Mouse (Mus musculus): ENCODE data around the gene Acvr1. TPM values are rescaled to one million over a fixed set of nuclear protein-coding genes. Genes with fewer than 3 reads are reported as not detected.
A peak's percentile ranks its signal among the peaks of the same experiment; 100 is the strongest.

Acvr1 gene
- polyA plus RNA-seq, 1 experiment from 2014 or later = 2.7 TPM

- Histone ChIP-seq H3K4me2 (ENCODE audit: low read depth, low read length) (no peak overlapping the region), H3K4me1 (ENCODE audit: insufficient read depth) (no peaks in the 10 kb centered on the region), H3K4me3 (ENCODE audit: low read depth, low read length) (no peak overlapping the region), H3K9me3 (ENCODE audit: low read length) (no peaks in the 10 kb centered on the region), H3K9ac (replicated peaks) (no peak overlapping the region), H3K36me3 (replicated peaks; ENCODE audit: insufficient read depth, low read length) (no peaks in the 10 kb centered on the region), H3K27ac (ENCODE audit: low read depth) (no peak overlapping the region), H3K27me3 (ENCODE audit: insufficient read depth, low read length) (no peaks in the 10 kb centered on the region)
- ATAC-seq = no peak
- no peak for DNase-seq
- 79% methylated on average over 9 of the region's 9 CpGs for WGBS (ENCODE audit: insufficient replicate concordance)
- TF ChIP-seq CTCF (IDR thresholded peaks at IDR 0.05; ENCODE audit: low read depth) = no peak
- TF ChIP-seq EP300 (IDR thresholded peaks at IDR 0.05; ENCODE audit: low read depth) = no peak
Observed at GRCm38 (mm10) chr2:58481450-58482100, 85.4 kb downstream of the Acvr1 start.

GRCm38 (mm10) chr2:58480764-58481163 lies 86.2 kb downstream of the Acvr1 start:
- DNase-seq = no peak
- TF ChIP-seq EP300 (IDR thresholded peaks at IDR 0.05; ENCODE audit: low read depth) (no peak), CTCF (IDR thresholded peaks at IDR 0.05; ENCODE audit: low read depth) (no peak)
- no peak for ATAC-seq

GRCm38 (mm10) chr2:58479536-58479935 lies 87.4 kb downstream of the Acvr1 start:
- Histone ChIP-seq H3K27ac (ENCODE audit: low read depth) (no peak overlapping the region), H3K4me1 (ENCODE audit: insufficient read depth) (no peaks in the 10 kb centered on the region), H3K9me3 (ENCODE audit: low read length) (no peaks in the 10 kb centered on the region), H3K4me2 (ENCODE audit: low read depth, low read length) (no peak overlapping the region), H3K27me3 (ENCODE audit: insufficient read depth, low read length) (no peaks in the 10 kb centered on the region), H3K36me3 (replicated peaks; ENCODE audit: insufficient read depth, low read length) (no peaks in the 10 kb centered on the region), H3K4me3 (ENCODE audit: low read depth, low read length) (no peak overlapping the region), H3K9ac (replicated peaks) (no peak overlapping the region)
- no peak for DNase-seq
- no peak for ATAC-seq
- TF ChIP-seq CTCF (IDR thresholded peaks at IDR 0.05; ENCODE audit: low read depth) (no peak), EP300 (IDR thresholded peaks at IDR 0.05; ENCODE audit: low read depth) (no peak)
- WGBS (ENCODE audit: insufficient replicate concordance) = 84% methylated on average over 10 of the region's 10 CpGs

More at GRCm38 (mm10) chr2:58480764-58481163, 86.2 kb downstream of the Acvr1 start:
- Histone ChIP-seq H3K9ac (replicated peaks) (no peak overlapping the region), H3K27me3 (ENCODE audit: insufficient read depth, low read length) (no peaks in the 10 kb centered on the region), H3K4me1 (ENCODE audit: insufficient read depth) (no peaks in the 10 kb centered on the region), H3K27ac (ENCODE audit: low read depth) (no peak overlapping the region), H3K4me3 (ENCODE audit: low read depth, low read length) (no peak overlapping the region), H3K4me2 (ENCODE audit: low read depth, low read length) (no peak overlapping the region), H3K36me3 (replicated peaks; ENCODE audit: insufficient read depth, low read length) (no peaks in the 10 kb centered on the region), H3K9me3 (ENCODE audit: low read length) (no peaks in the 10 kb centered on the region)
- WGBS (ENCODE audit: insufficient replicate concordance) = 53% methylated on average over 6 of the region's 6 CpGs

GRCm38 (mm10) chr2:58478144-58478543 lies 88.8 kb downstream of the Acvr1 start:
- Histone ChIP-seq H3K4me3 (ENCODE audit: low read depth, low read length) (no peak overlapping the region), H3K4me1 (ENCODE audit: insufficient read depth) (no peaks in the 10 kb centered on the region), H3K4me2 (ENCODE audit: low read depth, low read length) (no peak overlapping the region), H3K27ac (ENCODE audit: low read depth) (no peak overlapping the region), H3K27me3 (ENCODE audit: insufficient read depth, low read length) (no peaks in the 10 kb centered on the region), H3K9ac (replicated peaks) (no peak overlapping the region), H3K36me3 (replicated peaks; ENCODE audit: insufficient read depth, low read length) (no peaks in the 10 kb centered on the region), H3K9me3 (ENCODE audit: low read length) (no peaks in the 10 kb centered on the region)
- ATAC-seq (no peak), DNase-seq (no peak)
- TF ChIP-seq CTCF (IDR thresholded peaks at IDR 0.05; ENCODE audit: low read depth) = no peak
- no peak for TF ChIP-seq EP300 (IDR thresholded peaks at IDR 0.05; ENCODE audit: low read depth)
- WGBS (ENCODE audit: insufficient replicate concordance) = 87% methylated on average over 4 of the region's 4 CpGs

GRCm38 (mm10) chr2:58476956-58477715 lies 89.8 kb downstream of the Acvr1 start:
- Histone ChIP-seq H3K4me3 (ENCODE audit: low read depth, low read length) (no peak overlapping the region), H3K4me1 (ENCODE audit: insufficient read depth) (no peaks in the 10 kb centered on the region), H3K27ac (ENCODE audit: low read depth) (no peak overlapping the region), H3K9ac (replicated peaks) (no peak overlapping the region), H3K4me2 (ENCODE audit: low read depth, low read length) (no peak overlapping the region), H3K36me3 (replicated peaks; ENCODE audit: insufficient read depth, low read length) (no peaks in the 10 kb centered on the region), H3K9me3 (ENCODE audit: low read length) (no peaks in the 10 kb centered on the region), H3K27me3 (ENCODE audit: insufficient read depth, low read length) (no peaks in the 10 kb centered on the region)
- 57% methylated on average over 12 of the region's 12 CpGs for WGBS (ENCODE audit: insufficient replicate concordance)
- DNase-seq (peak; percentile 84), ATAC-seq (no peak)
- peak; percentile 73 for TF ChIP-seq CTCF (IDR thresholded peaks at IDR 0.05; ENCODE audit: low read depth)
- no peak for TF ChIP-seq EP300 (IDR thresholded peaks at IDR 0.05; ENCODE audit: low read depth)

- no peak for DNase-seq
- Histone ChIP-seq H3K27ac (ENCODE audit: low read depth) (no peak overlapping the region), H3K4me3 (ENCODE audit: low read depth, low read length) (no peak overlapping the region), H3K9ac (replicated peaks) (no peak overlapping the region), H3K27me3 (ENCODE audit: insufficient read depth, low read length) (no peaks in the 10 kb centered on the region), H3K4me1 (ENCODE audit: insufficient read depth) (no peaks in the 10 kb centered on the region), H3K9me3 (ENCODE audit: low read length) (no peaks in the 10 kb centered on the region), H3K36me3 (replicated peaks; ENCODE audit: insufficient read depth, low read length) (no peaks in the 10 kb centered on the region), H3K4me2 (ENCODE audit: low read depth, low read length) (no peak overlapping the region)
- TF ChIP-seq CTCF (IDR thresholded peaks at IDR 0.05; ENCODE audit: low read depth) (no peak), EP300 (IDR thresholded peaks at IDR 0.05; ENCODE audit: low read depth) (no peak)
- no peak for ATAC-seq
- 78% methylated on average over 8 of the region's 8 CpGs for WGBS (ENCODE audit: insufficient replicate concordance)
Observed at GRCm38 (mm10) chr2:58475578-58475977, 91.4 kb downstream of the Acvr1 start.

Measured in liver, postnatal 0 days (tissue).